Mouse (Mus musculus) erythroblast, embryonic 14.5 days (primary cell): ENCODE results near the gene Axin2. TPM values are rescaled to one million over a fixed set of nuclear protein-coding genes. Genes with fewer than 3 reads are reported as not detected.
A peak's percentile ranks its signal among the peaks of the same experiment; 100 is the strongest.

Experiments
- H3K27me3 ChIP-seq: 2 replicates; pipeline ENCODE4 v1.6.1; 2012; ENCODE audit warnings: inconsistent platforms; ENCODE audit not compliant: control insufficient read depth
- H3K36me3 ChIP-seq: 2 replicates; pipeline ENCODE4 v1.6.1; 2012; ENCODE audit warnings: mild to moderate bottlenecking, inconsistent platforms; ENCODE audit not compliant: control insufficient read depth
- H3K4me1 ChIP-seq: 2 replicates; pipeline ENCODE4 v1.6.1; 2012; ENCODE audit warnings: inconsistent platforms; ENCODE audit not compliant: control insufficient read depth
- H3K4me3 ChIP-seq: replicated peaks from 2 replicates; pipeline ENCODE3; 2012; ENCODE audit warnings: moderate library complexity, mild to moderate bottlenecking, inconsistent platforms
- H3K9me3 ChIP-seq: 2 replicates; pipeline ENCODE4 v1.6.1; 2012; ENCODE audit warnings: low read length, inconsistent platforms, mixed read lengths; ENCODE audit not compliant: control insufficient read depth
- GATA1 ChIP-seq: IDR thresholded peaks from 2 replicates; pipeline ENCODE4 v1.6.1; 2012; ENCODE audit warnings: low read length, inconsistent platforms, mixed read lengths
- TAL1 ChIP-seq: IDR thresholded peaks from 3 replicates; pipeline ENCODE4 v1.6.1; 2012; ENCODE audit warnings: low read length, inconsistent platforms, mixed read lengths
- polyA plus RNA-seq: library from polyadenylated mRNA; stranded (reverse); fragments of >175 nt; gene quantifications from 2 replicates; pipeline ENCODE4 v1.2.3, GENCODE M21; 2012

Axin2 gene
- polyA plus RNA-seq, 1 experiment, result 0.03 TPM

- H3K4me3 ChIP-seq, result no peak overlapping the region
- H3K27me3 ChIP-seq, result peaks cover 47% of the 10 kb centered on the region
- H3K4me1 ChIP-seq, result no peaks in the 10 kb centered on the region; the same call in 1 of the 2 replicates
- no peak for TF ChIP-seq GATA1
- no peak for TF ChIP-seq TAL1
- H3K36me3 ChIP-seq, result no peaks in the 10 kb centered on the region
- peaks cover 9% of the 10 kb centered on the region for H3K9me3 ChIP-seq
Observed at GRCm38 (mm10) chr11:108917422-108918324, 2.5 kb upstream of the Axin2 start.

- Histone ChIP-seq H3K36me3 (no peaks in the 10 kb centered on the region), H3K27me3 (peaks cover 65% of the 10 kb centered on the region), H3K4me1 (no peaks in the 10 kb centered on the region; the same call in 1 of the 2 replicates), H3K9me3 (peaks cover 4% of the 10 kb centered on the region), H3K4me3 (peak overlapping the region; percentile 51)
- TF ChIP-seq TAL1 (no peak), GATA1 (no peak)
Observed at GRCm38 (mm10) chr11:108920636-108921505, 722 bp downstream of the Axin2 start.

DNA sequence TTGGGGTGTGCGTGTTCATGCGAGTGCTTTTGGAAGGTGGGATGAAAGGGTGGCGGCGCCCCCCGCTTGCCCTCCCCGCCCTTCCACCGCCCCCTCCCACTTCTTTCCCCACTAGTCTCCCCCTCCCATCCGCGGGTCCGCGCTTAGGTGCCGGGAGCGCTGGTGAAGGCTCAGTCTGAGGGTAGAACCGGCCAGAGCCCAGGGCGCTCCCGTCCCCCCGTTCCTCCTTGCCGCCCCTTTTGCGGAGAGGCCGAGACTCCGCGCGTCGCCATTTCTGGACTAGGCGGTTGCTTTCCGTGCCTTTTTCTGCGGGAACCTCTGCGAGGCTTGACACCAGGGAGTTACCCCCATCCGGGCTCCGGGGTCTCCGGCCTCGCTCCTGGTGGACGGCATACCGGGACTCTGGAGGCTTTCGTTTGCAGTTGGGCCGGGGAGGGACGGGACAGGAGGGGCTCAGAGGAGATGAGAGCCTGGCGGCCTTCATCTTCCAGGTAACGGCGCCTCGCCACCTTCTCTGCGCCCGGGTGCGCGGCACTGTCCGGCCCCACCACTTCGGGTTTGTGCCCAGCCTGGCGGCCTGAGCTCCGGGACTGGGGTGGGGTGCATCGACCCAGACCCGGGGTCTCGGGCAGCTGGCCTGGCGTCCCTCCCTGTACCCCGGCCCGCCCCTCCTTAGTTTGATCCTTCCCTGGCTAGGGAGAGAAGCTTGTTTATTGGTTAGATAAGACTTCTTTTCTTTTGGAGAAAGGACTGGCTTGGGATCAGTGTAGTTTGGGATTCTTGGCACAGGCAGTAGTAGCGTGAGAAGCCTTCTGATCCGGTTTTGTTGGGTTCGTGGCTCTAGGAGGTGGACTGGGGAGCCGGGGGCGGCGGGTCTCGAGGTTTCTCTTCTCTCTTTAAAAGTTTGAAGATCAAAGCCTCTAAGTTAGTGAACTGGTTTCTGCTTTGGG is 1.6 kb downstream of the Axin2 start:
- Histone ChIP-seq H3K9me3 (peaks cover 2% of the 10 kb centered on the region), H3K4me3 (peak overlapping the region; percentile 51), H3K4me1 (no peaks in the 10 kb centered on the region; the same call in 1 of the 2 replicates), H3K27me3 (peaks cover 65% of the 10 kb centered on the region), H3K36me3 (no peaks in the 10 kb centered on the region)
- TF ChIP-seq GATA1 (no peak), TAL1 (no peak)

- Histone ChIP-seq H3K4me1 (no peaks in the 10 kb centered on the region; the same call in 1 of the 2 replicates), H3K4me3 (no peak overlapping the region), H3K36me3 (no peaks in the 10 kb centered on the region), H3K27me3 (peaks cover 64% of the 10 kb centered on the region), H3K9me3 (no peaks in the 10 kb centered on the region)
- TF ChIP-seq GATA1, result no peak
- TF ChIP-seq TAL1, result no peak
Observed at GRCm38 (mm10) chr11:108922511-108923187, 2.5 kb downstream of the Axin2 start.

DNA sequence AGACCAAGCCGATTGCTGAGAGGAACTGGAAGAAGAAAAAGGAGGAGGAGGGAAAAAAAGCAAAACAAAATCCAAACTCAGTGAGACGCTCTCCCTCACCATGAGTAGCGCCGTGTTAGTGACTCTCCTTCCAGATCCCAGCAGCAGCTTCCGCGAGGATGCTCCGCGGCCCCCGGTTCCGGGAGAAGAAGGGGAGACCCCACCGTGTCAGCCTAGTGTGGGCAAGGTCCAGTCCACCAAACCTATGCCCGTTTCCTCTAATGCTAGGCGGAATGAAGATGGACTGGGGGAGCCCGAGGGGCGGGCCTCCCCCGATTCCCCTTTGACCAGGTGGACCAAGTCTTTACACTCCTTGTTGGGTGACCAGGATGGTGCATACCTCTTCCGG is 3.0 kb downstream of the Axin2 start:
- no peak overlapping the region for H3K4me3 ChIP-seq
- H3K9me3 ChIP-seq, result no peaks in the 10 kb centered on the region
- H3K27me3 ChIP-seq, result peaks cover 60% of the 10 kb centered on the region
- no peaks in the 10 kb centered on the region; the same call in 1 of the 2 replicates for H3K4me1 ChIP-seq
- TF ChIP-seq GATA1, result no peak
- no peaks in the 10 kb centered on the region for H3K36me3 ChIP-seq

GRCm38 (mm10) chr11:108923781-108924180 is 3.6 kb downstream of the Axin2 start:
- TF ChIP-seq TAL1 (no peak), GATA1 (no peak)
- no peaks in the 10 kb centered on the region for H3K36me3 ChIP-seq
- no peak overlapping the region for H3K4me3 ChIP-seq
- peaks cover 56% of the 10 kb centered on the region for H3K27me3 ChIP-seq
- no peaks in the 10 kb centered on the region for H3K9me3 ChIP-seq
- no peaks in the 10 kb centered on the region; the same call in 1 of the 2 replicates for H3K4me1 ChIP-seq

DNA sequence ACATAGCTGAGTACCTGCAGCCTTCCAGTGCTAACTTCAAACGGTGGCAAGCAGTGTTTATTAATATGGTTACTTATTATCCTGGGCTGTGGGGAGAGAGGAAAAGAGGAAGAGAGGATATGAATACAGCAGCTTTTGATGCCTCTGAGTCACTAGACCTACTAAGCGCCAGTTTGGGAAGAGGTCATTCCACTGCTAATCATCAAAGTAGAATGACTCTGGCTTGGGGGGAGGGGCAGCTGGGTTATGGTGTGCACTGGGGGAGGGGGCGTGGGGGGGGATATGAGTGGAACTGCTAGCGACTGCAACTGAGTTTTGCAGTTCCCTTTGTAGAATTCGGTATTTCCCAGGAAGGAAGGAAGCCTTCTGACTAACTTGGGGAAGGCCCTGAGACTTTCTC is 4.2 kb downstream of the Axin2 start:
- TF ChIP-seq GATA1 (no peak), TAL1 (no peak)
- Histone ChIP-seq H3K36me3 (no peaks in the 10 kb centered on the region), H3K4me3 (no peak overlapping the region), H3K9me3 (no peaks in the 10 kb centered on the region), H3K4me1 (no peaks in the 10 kb centered on the region; the same call in 1 of the 2 replicates), H3K27me3 (peaks cover 53% of the 10 kb centered on the region)

DNA sequence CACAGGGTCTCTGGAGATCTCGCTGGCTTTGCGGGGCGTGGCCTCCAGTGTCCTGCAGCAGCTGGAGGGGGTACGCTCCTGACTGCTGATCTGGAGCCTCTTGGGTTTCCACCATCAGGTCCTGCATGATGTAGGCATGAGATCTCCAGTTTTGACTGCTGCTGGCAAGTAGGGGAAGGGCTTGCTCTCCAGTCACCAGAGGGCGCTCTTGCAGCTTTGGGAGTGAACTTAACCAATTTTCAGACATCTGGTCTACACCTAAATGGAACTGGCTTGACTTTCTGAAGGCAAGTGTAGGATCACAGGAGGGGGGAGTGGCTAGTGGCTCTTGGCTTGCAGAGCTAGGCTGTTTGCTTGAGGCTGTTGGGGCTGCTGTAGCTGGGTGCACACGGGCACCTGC is 5.1 kb downstream of the Axin2 start:
- no peaks in the 10 kb centered on the region for H3K36me3 ChIP-seq
- TF ChIP-seq GATA1, result no peak
- no peak for TF ChIP-seq TAL1
- H3K4me1 ChIP-seq, result no peaks in the 10 kb centered on the region; the same call in 1 of the 2 replicates
- H3K4me3 ChIP-seq, result no peak overlapping the region
- H3K27me3 ChIP-seq, result peaks cover 45% of the 10 kb centered on the region
- no peaks in the 10 kb centered on the region for H3K9me3 ChIP-seq
